In genomic region chr6:46201828-46202227, GRCm38 (mm10) we compare ENCODE assay signal across 23 mouse cellular contexts.
"Had no signal": no experiment of that assay in that cellular context is flagged by ENCODE, and none has a peak within 500 bp of the region (broad histone marks: within the 10 kb centered on the region; RNA-seq: fewer than 3 reads in every experiment).

No protein-coding gene starts in this region.

- H3K9me3 ChIP-seq: limb, embryonic 10.5 days; limb, embryonic 13.5 days; liver, embryonic 12.5 days; liver, embryonic 15.5 days; midbrain, embryonic 12.5 days; midbrain, embryonic 15.5 days; neural tube, embryonic 12.5 days; neural tube, embryonic 15.5 days had no signal

- H3K4me3 ChIP-seq: layer of hippocampus, adult 2 months; limb, embryonic 10.5 days; limb, embryonic 13.5 days; liver, embryonic 12.5 days; liver, embryonic 15.5 days; midbrain, embryonic 12.5 days; midbrain, embryonic 15.5 days; neural tube, embryonic 12.5 days; neural tube, embryonic 15.5 days had no signal

- H3K9ac ChIP-seq: hindbrain, embryonic 14.5 days; limb, embryonic 13.5 days; liver, embryonic 12.5 days; liver, embryonic 15.5 days; midbrain, embryonic 12.5 days; midbrain, embryonic 15.5 days; neural tube, embryonic 12.5 days; neural tube, embryonic 15.5 days had no signal

- H3K36me3 ChIP-seq: limb, embryonic 10.5 days; limb, embryonic 13.5 days; liver, embryonic 12.5 days; liver, embryonic 15.5 days; midbrain, embryonic 12.5 days; midbrain, embryonic 15.5 days; neural tube, embryonic 12.5 days; neural tube, embryonic 15.5 days had no signal

- H3K27me3 ChIP-seq: limb, embryonic 13.5 days; liver, embryonic 12.5 days; liver, embryonic 15.5 days; midbrain, embryonic 12.5 days; midbrain, embryonic 15.5 days; neural tube, embryonic 12.5 days; neural tube, embryonic 15.5 days had no signal

- DNase-seq: kidney, postnatal 14 days; layer of hippocampus, adult 9-11 months; liver; right cerebral cortex, adult 18-20 months; right cerebral cortex, postnatal 14 days; right cerebral cortex, postnatal 4 days; thymus, adult 2 months; thymus, postnatal 25 days had no signal

- H3K4me1 ChIP-seq: limb, embryonic 10.5 days; limb, embryonic 13.5 days; liver, embryonic 12.5 days; liver, embryonic 15.5 days; midbrain, embryonic 12.5 days; midbrain, embryonic 15.5 days; neural tube, embryonic 12.5 days; neural tube, embryonic 15.5 days had no signal

- ATAC-seq: hindbrain, postnatal 0 days; inflammation-experienced regulatory T-cells, adult 6 months; intestine, embryonic 16.5 days; liver, embryonic 12.5 days; midbrain, embryonic 15.5 days had no signal

- H3K27ac ChIP-seq: hindbrain, embryonic 14.5 days; hindbrain, postnatal 0 days; layer of hippocampus, adult 2 months; limb, embryonic 10.5 days; limb, embryonic 13.5 days; liver, embryonic 12.5 days; liver, embryonic 15.5 days; macrophage; midbrain, embryonic 12.5 days; midbrain, embryonic 15.5 days; neural tube, embryonic 12.5 days; neural tube, embryonic 15.5 days; stomach, postnatal 0 days had no signal

- H3K4me2 ChIP-seq: hindbrain, embryonic 14.5 days; limb, embryonic 13.5 days; liver, embryonic 12.5 days; liver, embryonic 15.5 days; midbrain, embryonic 12.5 days; midbrain, embryonic 15.5 days; neural tube, embryonic 12.5 days; neural tube, embryonic 15.5 days had no signal
